Mouse (Mus musculus) stomach, embryonic 16.5 days (tissue): ENCODE measurements around the gene Sart3. TPM values are rescaled to one million over a fixed set of nuclear protein-coding genes. Genes with fewer than 3 reads are reported as not detected.

Source experiments
- ATAC-seq: fragments of 200-750 bp; cut with Nextera tagmentation; 2 replicates; pipeline ENCODE4 v1.8.0; 2017; ENCODE audit warnings: moderate number of reproducible peaks, moderate TSS enrichment; ENCODE audit not compliant: insufficient read depth, low FRiP score
- H3K27ac ChIP-seq: fragments of 300-500 bp; sonication (generic); 2 replicates; pipeline ENCODE4 v1.5.1; 2014; ENCODE audit warnings: low read length
- H3K27me3 ChIP-seq: fragments of 300-500 bp; sonication (generic); 2 replicates; pipeline ENCODE4 v1.6.1; 2014; ENCODE audit warnings: low read length, control low read depth, mixed read lengths; ENCODE audit not compliant: control insufficient read depth, insufficient read depth
- H3K36me3 ChIP-seq: fragments of 300-500 bp; sonication (generic); 2 replicates; pipeline ENCODE4 v1.6.1; 2014; ENCODE audit warnings: low read length; ENCODE audit not compliant: control insufficient read depth, insufficient read depth
- H3K4me1 ChIP-seq: fragments of 300-500 bp; sonication (generic); 2 replicates; pipeline ENCODE4 v1.6.1; 2014; ENCODE audit warnings: low read length, control low read depth, mixed read lengths; ENCODE audit not compliant: control insufficient read depth, insufficient read depth
- H3K4me2 ChIP-seq: fragments of 300-500 bp; sonication (generic); 2 replicates; pipeline ENCODE4 v1.6.1; 2014; ENCODE audit warnings: low read depth, low read length, mixed read lengths
- H3K4me3 ChIP-seq: fragments of 300-500 bp; sonication (generic); replicated peaks from 2 replicates; pipeline ENCODE4 v1.5.1; 2014; ENCODE audit warnings: mild to moderate bottlenecking, low read length
- H3K9ac ChIP-seq: fragments of 300-500 bp; sonication (generic); 2 replicates; pipeline ENCODE4 v1.6.1; 2014; ENCODE audit warnings: low read length
- H3K9me3 ChIP-seq: fragments of 300-500 bp; sonication (generic); replicated peaks from 2 replicates; pipeline ENCODE4 v1.6.1; 2016; ENCODE audit warnings: low read length, control low read depth; ENCODE audit not compliant: control insufficient read depth
- whole genome bisulfite sequencing: fragments of 180-500 bp; shearing (Covaris S2); extraction: QIAGEN DNeasy Blood & Tissue Kit; methylation state at CpG from one replicate; pipeline ENCODE4 v1.1.7; 2014; 5-methylcytosine and 5-hydroxymethylcytosine counted together
- polyA plus RNA-seq: library from polyadenylated mRNA; unstranded; fragments of >200 nt; fragmentation: Nextera tagmentation; extraction: Ambion mirVana; gene quantifications from 2 replicates; pipeline ENCODE4 v1.2.1, GENCODE M21; 2015

Gene Sart3
- polyA plus RNA-seq, 1 experiment from 2014 or later: 35.0 TPM

- Histone ChIP-seq H3K36me3 (0 out of 2 replicates have a peak, but pooled peaks cover 11% of the 10 kb centered on the region), H3K4me1 (peaks cover 9% of the 10 kb centered on the region), H3K27me3 (no peaks in the 10 kb centered on the region), H3K9ac (no peak overlapping the region), H3K27ac (no peak overlapping the region), H3K4me2 (no peak overlapping the region), H3K4me3 (no peak overlapping the region), H3K9me3 (no peaks in the 10 kb centered on the region)
- ATAC-seq: no peak
- 90% methylated on average over 15 of the region's 15 CpGs for WGBS
These were observed 4.0 kb upstream of the Sart3 start for GRCm38 (mm10) chr5:113776128-113776895.

GRCm38 (mm10) chr5:113775585-113775984 is 3.3 kb upstream of the Sart3 start:
- Histone ChIP-seq H3K4me1 (peaks cover 10% of the 10 kb centered on the region), H3K27ac (no peak overlapping the region), H3K4me2 (no peak overlapping the region), H3K9ac (no peak overlapping the region), H3K9me3 (no peaks in the 10 kb centered on the region), H3K27me3 (no peaks in the 10 kb centered on the region), H3K36me3 (0 out of 2 replicates have a peak, but pooled peaks cover 11% of the 10 kb centered on the region), H3K4me3 (no peak overlapping the region)
- ATAC-seq: no peak
- 90% methylated on average over 10 of the region's 10 CpGs for WGBS

GRCm38 (mm10) chr5:113773664-113774063 is 1.4 kb upstream of the Sart3 start:
- Histone ChIP-seq H3K4me3 (peak overlapping the region; percentile 97), H3K4me1 (peaks cover 17% of the 10 kb centered on the region), H3K4me2 (peak overlapping the region; percentile 81), H3K9ac (peak overlapping the region; percentile 80), H3K9me3 (no peaks in the 10 kb centered on the region), H3K27me3 (no peaks in the 10 kb centered on the region), H3K27ac (no peak overlapping the region), H3K36me3 (0 out of 2 replicates have a peak, but pooled peaks cover 11% of the 10 kb centered on the region)
- WGBS: 0% methylated on average over 7 of the region's 7 CpGs
- ATAC-seq: no peak

- peak overlapping the region; percentile 97 for H3K4me3 ChIP-seq
These were observed 702 bp upstream of the Sart3 start for GRCm38 (mm10) chr5:113772905-113773519.

GRCm38 (mm10) chr5:113771213-113772162 is 822 bp downstream of the Sart3 start:
- Histone ChIP-seq H3K4me2 (peak overlapping the region; percentile 97), H3K4me3 (peak overlapping the region; percentile 97), H3K9ac (peak overlapping the region; percentile 96), H3K27ac (peak overlapping the region; percentile 96), H3K4me1 (peaks cover 17% of the 10 kb centered on the region), H3K36me3 (0 out of 2 replicates have a peak, but pooled peaks cover 7% of the 10 kb centered on the region), H3K27me3 (no peaks in the 10 kb centered on the region), H3K9me3 (no peaks in the 10 kb centered on the region)
- peak; percentile 83 for ATAC-seq
- under 1% methylated on average over 95 of the region's 97 CpGs for WGBS

More at GRCm38 (mm10) chr5:113772905-113773519, 702 bp upstream of the Sart3 start:
- under 1% methylated on average over 38 of the region's 38 CpGs for WGBS
- H3K9ac ChIP-seq: peak overlapping the region; percentile 80
- ATAC-seq: peak; percentile 34
- H3K9me3 ChIP-seq: no peaks in the 10 kb centered on the region
- peak overlapping the region; percentile 46; the same call in 1 of the 2 replicates for H3K27ac ChIP-seq
- H3K27me3 ChIP-seq: no peaks in the 10 kb centered on the region
- H3K36me3 ChIP-seq: 0 out of 2 replicates have a peak, but pooled peaks cover 11% of the 10 kb centered on the region
- H3K4me1 ChIP-seq: peaks cover 17% of the 10 kb centered on the region
- peak overlapping the region; percentile 81 for H3K4me2 ChIP-seq

GRCm38 (mm10) chr5:113768806-113769205 is 3.5 kb downstream of the Sart3 start:
- no peak for ATAC-seq
- Histone ChIP-seq H3K27me3 (no peaks in the 10 kb centered on the region), H3K4me2 (no peak overlapping the region), H3K36me3 (peaks cover 2% of the 10 kb centered on the region; the same call in 1 of the 2 replicates), H3K4me1 (peaks cover 15% of the 10 kb centered on the region), H3K9me3 (no peaks in the 10 kb centered on the region), H3K27ac (no peak overlapping the region), H3K4me3 (no peak overlapping the region), H3K9ac (no peak overlapping the region)
- WGBS: 87% methylated on average over 8 of the region's 8 CpGs

- peak; percentile 42; the same call in 1 of the 2 replicates for ATAC-seq
- Histone ChIP-seq H3K36me3 (peaks cover 6% of the 10 kb centered on the region), H3K9me3 (no peaks in the 10 kb centered on the region), H3K9ac (no peak overlapping the region), H3K27ac (no peak overlapping the region), H3K27me3 (no peaks in the 10 kb centered on the region), H3K4me2 (no peak overlapping the region), H3K4me1 (peaks cover 8% of the 10 kb centered on the region), H3K4me3 (no peak overlapping the region)
- 80% methylated on average over 13 of the region's 13 CpGs for WGBS
These were observed 6.4 kb downstream of the Sart3 start for GRCm38 (mm10) chr5:113765641-113766526.

GRCm38 (mm10) chr5:113764426-113764825 is 7.9 kb downstream of the Sart3 start:
- Histone ChIP-seq H3K27ac (no peak overlapping the region), H3K27me3 (no peaks in the 10 kb centered on the region), H3K4me3 (no peak overlapping the region), H3K4me1 (no peaks in the 10 kb centered on the region), H3K9me3 (no peaks in the 10 kb centered on the region), H3K36me3 (peaks cover 10% of the 10 kb centered on the region), H3K9ac (no peak overlapping the region), H3K4me2 (no peak overlapping the region)
- ATAC-seq: no peak
- 91% methylated on average over 7 of the region's 7 CpGs for WGBS
